Mouse (Mus musculus): ENCODE measurements at regions not wholly inside any gene's neighbourhood (a gene's known extent, or its start where the extent isn't known, plus 50 kb on each side); places are given as distances from the start of the nearest gene placed in this dataset.
"Not testable (repeated sequence)": the region's sequence is repeated elsewhere in the genome, so short reads cannot be mapped to it uniquely, and the experiment has no call there.

DNA sequence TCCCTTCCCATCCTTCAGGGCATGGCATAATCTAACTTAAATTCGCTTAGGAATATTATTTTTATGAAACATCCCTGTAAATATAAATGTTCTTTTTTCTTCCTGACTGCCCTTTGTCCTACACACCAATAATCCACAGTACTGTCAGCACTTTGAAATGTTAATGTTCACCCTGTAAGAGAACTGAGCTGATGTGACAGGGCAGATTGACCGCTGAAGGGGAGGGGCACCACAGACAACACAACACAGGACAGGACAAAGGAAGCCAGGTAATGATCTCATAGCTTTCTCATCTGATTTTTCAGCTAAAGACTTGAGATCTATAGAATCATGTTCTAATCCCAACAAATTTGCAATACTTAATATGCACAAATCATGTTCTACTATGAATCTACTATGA, 212.2 kb upstream of the Snrpn start:
- 63% methylated on average over 2 of the region's 2 CpGs for WGBS
- H3K4me2 ChIP-seq = not testable (repeated sequence)

More for the DNA sequence above, 212.2 kb upstream of the Snrpn start:
- not testable (repeated sequence) for H3K9me3 ChIP-seq (ENCODE audit: control insufficient read depth, low read length); H3K36me3 ChIP-seq (ENCODE audit: control insufficient read depth, insufficient read depth, low read length); H3K9ac ChIP-seq (ENCODE audit: low read depth, low read length); H3K4me3 ChIP-seq (ENCODE audit: low read depth, low read length); H3K27ac ChIP-seq (ENCODE audit: low read depth, low read length); H3K27me3 ChIP-seq (replicated peaks; ENCODE audit: control insufficient read depth, insufficient read depth, low read length); ATAC-seq (replicated peaks; ENCODE audit: low FRiP score); H3K4me1 ChIP-seq (replicated peaks; ENCODE audit: control insufficient read depth, insufficient read depth, low read length); DNase-seq (ENCODE audit: low spot score)

Measured in liver, embryonic 11.5 days (tissue).